In the genomic region with DNA sequence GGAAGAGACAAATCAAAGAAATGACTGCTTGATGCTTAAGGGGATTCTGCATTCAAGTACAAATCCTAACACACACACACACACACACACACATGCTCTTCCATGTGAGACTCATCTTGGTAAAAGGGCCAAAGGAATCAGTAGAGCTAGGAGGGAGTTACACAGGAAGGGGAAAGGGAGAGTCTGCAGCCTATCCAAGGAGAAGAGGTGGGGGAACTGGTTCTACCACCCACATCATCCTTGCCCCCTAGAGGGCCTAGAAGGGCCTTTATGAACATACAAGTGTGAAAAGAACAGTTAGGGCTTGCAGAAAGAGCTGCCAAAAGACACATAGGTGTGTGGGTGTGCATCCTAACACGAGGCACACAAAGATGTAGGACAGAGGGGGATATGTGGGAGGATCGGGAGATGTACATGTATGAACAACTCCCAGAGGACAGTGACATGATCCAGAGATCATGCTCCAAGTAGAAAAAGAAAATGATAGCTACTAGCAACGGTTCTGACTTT, we compare ENCODE assay signal across 16 mouse cellular contexts. TPM values are rescaled to one million over a fixed set of nuclear protein-coding genes. Genes with fewer than 3 reads are reported as not detected.
DNase-seq lines count a peak whose midpoint lies in the region; ATAC-seq and TF ChIP-seq lines count a peak whose summit lies in the region.
"Had no signal": no experiment of that assay in that cellular context is flagged by ENCODE, and none has a peak within 500 bp of the region (broad histone marks: within the 10 kb centered on the region; RNA-seq: fewer than 3 reads in every experiment).

No protein-coding gene starts in this region.

- 92% methylated on average over 3 of the region's 3 CpGs for WGBS in kidney, embryonic 15.5 days
- WGBS in intestine, embryonic 16.5 days = 85% methylated on average over 3 of the region's 3 CpGs
- 92% methylated on average over 3 of the region's 3 CpGs for WGBS in hindbrain, embryonic 10.5 days

- H3K4me1 ChIP-seq in kidney, embryonic 15.5 days = peaks cover 20% of the 10 kb centered on the region
- peaks cover 87% of the 10 kb centered on the region for H3K4me1 ChIP-seq in E14TG2a.4 (replicated peaks; ENCODE audit: low read depth, low read length)
- peaks cover 10% of the 10 kb centered on the region; the same call in 1 of the 2 replicates for H3K4me1 ChIP-seq in intestine, embryonic 16.5 days (ENCODE audit: control insufficient read depth, insufficient read depth, low read length)
- H3K4me1 ChIP-seq in hindbrain, embryonic 10.5 days (replicated peaks) = no peaks in the 10 kb centered on the region; the same call in 1 of the 2 replicates

- no peak overlapping the region for H3K9ac ChIP-seq in kidney, embryonic 15.5 days
- H3K9ac ChIP-seq in intestine, embryonic 16.5 days (ENCODE audit: low read depth, low read length) = no peak overlapping the region
- H3K9ac ChIP-seq: forebrain, postnatal 0 days; limb, embryonic 13.5 days; liver, embryonic 14.5 days; stomach, embryonic 15.5 days had no signal

- 0 out of 2 replicates have a peak overlapping the region, but pooled peaks have one; percentile 1 for H3K27ac ChIP-seq in kidney, embryonic 15.5 days
- H3K27ac ChIP-seq in intestine, embryonic 16.5 days (ENCODE audit: low read length) = no peak overlapping the region
- H3K27ac ChIP-seq in hindbrain, embryonic 10.5 days = no peak overlapping the region
- H3K27ac ChIP-seq: forebrain, embryonic 10.5 days; limb, embryonic 13.5 days; liver, embryonic 14.5 days; macrophage; midbrain, embryonic 10.5 days; stomach, embryonic 15.5 days had no signal

- H3K4me2 ChIP-seq in kidney, embryonic 15.5 days = no peak overlapping the region
- H3K4me2 ChIP-seq in intestine, embryonic 16.5 days (ENCODE audit: low read depth, low read length) = no peak overlapping the region
- H3K4me2 ChIP-seq: limb, embryonic 13.5 days; stomach, embryonic 15.5 days had no signal

- TF ChIP-seq CTCF in E14TG2a.4 (conservative IDR thresholded peaks at IDR 0.05; ENCODE audit: low read length) = no peak

- peak; percentile 84 for DNase-seq in heart, adult 11 months
- no peak for DNase-seq in heart, postnatal 36 days
- DNase-seq in kidney, postnatal 25 days = no peak
- no peak for DNase-seq in hindbrain, embryonic 10.5 days (ENCODE audit: low spot score)

- intact Hi-C loops in heart, postnatal 36 days (cut with DNase I) = no loop called here

- H3K4me3 ChIP-seq in kidney, embryonic 15.5 days (replicated peaks) = no peak overlapping the region
- H3K4me3 ChIP-seq in E14TG2a.4 (replicated peaks; ENCODE audit: low read length) = peak overlapping the region; percentile 33; the same call in 1 of the 2 replicates
- H3K4me3 ChIP-seq in intestine, embryonic 16.5 days (ENCODE audit: low read length) = no peak overlapping the region
- H3K4me3 ChIP-seq in hindbrain, embryonic 10.5 days = no peak overlapping the region
- H3K4me3 ChIP-seq: forebrain, embryonic 10.5 days; limb, embryonic 13.5 days; midbrain, embryonic 10.5 days; stomach, embryonic 15.5 days had no signal

- no peaks in the 10 kb centered on the region for H3K9me3 ChIP-seq in kidney, embryonic 15.5 days (replicated peaks)
- no peaks in the 10 kb centered on the region for H3K9me3 ChIP-seq in E14TG2a.4 (ENCODE audit: low read length)
- H3K9me3 ChIP-seq in intestine, embryonic 16.5 days (ENCODE audit: control insufficient read depth, low read length) = no peaks in the 10 kb centered on the region
- H3K9me3 ChIP-seq in hindbrain, embryonic 10.5 days = no peaks in the 10 kb centered on the region
- H3K9me3 ChIP-seq: forebrain, embryonic 10.5 days; limb, embryonic 13.5 days; midbrain, embryonic 10.5 days; stomach, embryonic 15.5 days had no signal

- H3K36me3 ChIP-seq in kidney, embryonic 15.5 days = peaks cover 97% of the 10 kb centered on the region
- H3K36me3 ChIP-seq in E14TG2a.4 (ENCODE audit: insufficient read depth, low read length) = peaks cover 32% of the 10 kb centered on the region
- peaks cover 19% of the 10 kb centered on the region for H3K36me3 ChIP-seq in intestine, embryonic 16.5 days (ENCODE audit: control insufficient read depth, insufficient read depth, low read length)
- peaks cover 100% of the 10 kb centered on the region for H3K36me3 ChIP-seq in hindbrain, embryonic 10.5 days

- H3K27me3 ChIP-seq in kidney, embryonic 15.5 days = no peaks in the 10 kb centered on the region
- H3K27me3 ChIP-seq in E14TG2a.4 (ENCODE audit: insufficient read depth, low read length) = no peaks in the 10 kb centered on the region
- no peaks in the 10 kb centered on the region for H3K27me3 ChIP-seq in intestine, embryonic 16.5 days (replicated peaks; ENCODE audit: control insufficient read depth, insufficient read depth, low read length)
- no peaks in the 10 kb centered on the region for H3K27me3 ChIP-seq in hindbrain, embryonic 10.5 days (ENCODE audit: insufficient read depth, poor library complexity, severe bottlenecking)
- H3K27me3 ChIP-seq: CH12.LX; limb, embryonic 13.5 days; stomach, embryonic 15.5 days had no signal

- ATAC-seq in kidney, embryonic 15.5 days (replicated peaks; ENCODE audit: low FRiP score) = 0 out of 2 replicates have a peak, but pooled peaks have one; percentile 12
- peak; percentile 29; the same call in 1 of the 2 replicates for ATAC-seq in intestine, embryonic 16.5 days
- no peak for ATAC-seq in erythroid progenitor cell, adult 5-6 weeks (replicated peaks; ENCODE audit: low FRiP score, poor library complexity, severe bottlenecking)

RNA-seq across cellular contexts. Expression of a gene that starts 58.0 kb away (rescaled TPM):
- 10 to 100 TPM; 35.1 to 37.8 TPM for total RNA-seq in heart, postnatal 36 days (2021)
- polyA plus RNA-seq in kidney, embryonic 15.5 days (2015; fragmentation: Nextera tagmentation; extraction: Ambion mirVana) = 37.8 and 38.2 TPM in 2 replicates
- 25.2 and 26.4 TPM in 2 replicates for polyA plus RNA-seq in intestine, embryonic 16.5 days (2015; fragmentation: Nextera tagmentation; extraction: Ambion mirVana)
- total RNA-seq in erythroid progenitor cell, adult 5-6 weeks (2015; ENCODE audit: low replicate concordance) = 43.2 and 55.5 TPM in 2 replicates
- total RNA-seq in erythroid progenitor cell, adult 5-6 weeks (2017; ENCODE audit: low replicate concordance) = 122 and 141 TPM in 2 replicates
- 36.1 and 39.9 TPM in 2 replicates for polyA plus RNA-seq in hindbrain, embryonic 10.5 days (2016; fragmentation: Nextera tagmentation; extraction: Ambion mirVana)
